Mouse (Mus musculus) lung, postnatal 4 days (tissue): ENCODE data around the gene Cse1l.

Experiments used
- DNase-seq, 2 experiments: peaks; one replicate each; pipeline ENCODE4 v3.0.0; 2021

The Cse1l gene

GRCm38 (mm10) chr2:166977490-166977889 lies 71.7 kb downstream of the Cse1l start:
- no peak for DNase-seq

GRCm38 (mm10) chr2:166980161-166980560 lies 74.3 kb downstream of the Cse1l start:
- no peak for DNase-seq

- no peak for DNase-seq
Observed at GRCm38 (mm10) chr2:166983351-166983894, 77.6 kb downstream of the Cse1l start.

- no peak for DNase-seq
Observed at GRCm38 (mm10) chr2:166990861-166991260, 85.0 kb downstream of the Cse1l start.

GRCm38 (mm10) chr2:166991945-166992344 lies 86.1 kb downstream of the Cse1l start:
- DNase-seq, result no peak

- peak; percentile 32 to 33 for DNase-seq
Observed at GRCm38 (mm10) chr2:166995021-166995795, 89.4 kb downstream of the Cse1l start.
